Mouse (Mus musculus): ENCODE data around the gene Ptpra. TPM values are rescaled to one million over a fixed set of nuclear protein-coding genes. Genes with fewer than 3 reads are reported as not detected.
"Not testable (repeated sequence)": the region's sequence is repeated elsewhere in the genome, so short reads cannot be mapped to it uniquely, and the experiment has no call there.

The Ptpra gene
- polyA plus RNA-seq, 1 experiment = 78.3 TPM

GRCm38 (mm10) chr2:130556292-130556691, 106.2 kb downstream of the Ptpra start:
- DNase-seq (ENCODE audit: low read depth) = no peak

- DNase-seq (ENCODE audit: low read depth) = no peak
Observed at GRCm38 (mm10) chr2:130557462-130557861, 107.4 kb downstream of the Ptpra start.

- DNase-seq (ENCODE audit: low read depth) = no peak
Observed at GRCm38 (mm10) chr2:130558015-130558414, 107.9 kb downstream of the Ptpra start.

- peak; percentile 57 for DNase-seq (ENCODE audit: low read depth)
Observed at GRCm38 (mm10) chr2:130563212-130564055, 113.4 kb downstream of the Ptpra start, which contains the start of gene Mrps26. Gene Mrps26 (plus strand): TSS chr2:130563742.

GRCm38 (mm10) chr2:130564063-130564462, 114.0 kb downstream of the Ptpra start:
- no peak for DNase-seq (ENCODE audit: low read depth)

- DNase-seq (ENCODE audit: low read depth) = no peak
Observed at GRCm38 (mm10) chr2:130564983-130565382, 114.9 kb downstream of the Ptpra start.

GRCm38 (mm10) chr2:130568921-130569320, 118.8 kb downstream of the Ptpra start:
- DNase-seq (ENCODE audit: low read depth) = no peak

GRCm38 (mm10) chr2:130569926-130570325, 119.8 kb downstream of the Ptpra start:
- no peak for DNase-seq (ENCODE audit: low read depth)

GRCm38 (mm10) chr2:130574960-130575359, 124.9 kb downstream of the Ptpra start:
- no peak for DNase-seq (ENCODE audit: low read depth)

GRCm38 (mm10) chr2:130575873-130576272, 125.8 kb downstream of the Ptpra start, which contains the start of gene Oxt:
Gene Oxt (plus strand): TSS chr2:130576173.
- no peak for DNase-seq (ENCODE audit: low read depth)

GRCm38 (mm10) chr2:130576564-130576963, 126.5 kb downstream of the Ptpra start:
- not testable (repeated sequence) for DNase-seq (ENCODE audit: low read depth)

GRCm38 (mm10) chr2:130577021-130577420, 126.9 kb downstream of the Ptpra start:
- no peak for DNase-seq (ENCODE audit: low read depth)

GRCm38 (mm10) chr2:130577632-130578031, 127.6 kb downstream of the Ptpra start:
- DNase-seq (ENCODE audit: low read depth) = no peak

- DNase-seq (ENCODE audit: low read depth) = no peak
Observed at GRCm38 (mm10) chr2:130578148-130578547, 128.1 kb downstream of the Ptpra start.

- DNase-seq (ENCODE audit: low read depth) = no peak
Observed at GRCm38 (mm10) chr2:130579791-130580190, 129.7 kb downstream of the Ptpra start.

- DNase-seq (ENCODE audit: low read depth) = no peak
Observed at GRCm38 (mm10) chr2:130581201-130581600, 131.1 kb downstream of the Ptpra start.

- DNase-seq (ENCODE audit: low read depth) = no peak
Observed at GRCm38 (mm10) chr2:130582552-130582951, 132.5 kb downstream of the Ptpra start, which contains the start of gene Avp. Gene Avp (minus strand): TSS chr2:130582554.

- no peak for DNase-seq (ENCODE audit: low read depth)
Observed at GRCm38 (mm10) chr2:130583902-130584560, 134.0 kb downstream of the Ptpra start.

GRCm38 (mm10) chr2:130586016-130586415, 135.9 kb downstream of the Ptpra start:
- DNase-seq (ENCODE audit: low read depth) = no peak

- no peak for DNase-seq (ENCODE audit: low read depth)
Observed at GRCm38 (mm10) chr2:130588373-130588772, 138.3 kb downstream of the Ptpra start.

- DNase-seq (ENCODE audit: low read depth) = no peak
Observed at GRCm38 (mm10) chr2:130589157-130589556, 139.1 kb downstream of the Ptpra start.

- no peak for DNase-seq (ENCODE audit: low read depth)
Observed at GRCm38 (mm10) chr2:130589761-130590160, 139.7 kb downstream of the Ptpra start.

- no peak for DNase-seq (ENCODE audit: low read depth)
Observed at GRCm38 (mm10) chr2:130591016-130591415, 140.9 kb downstream of the Ptpra start.

All from gonadal fat pad, adult 2 months (tissue).